Mouse (Mus musculus): Measurements from ENCODE around the gene Pomgnt2.

Pomgnt2 gene

DNA sequence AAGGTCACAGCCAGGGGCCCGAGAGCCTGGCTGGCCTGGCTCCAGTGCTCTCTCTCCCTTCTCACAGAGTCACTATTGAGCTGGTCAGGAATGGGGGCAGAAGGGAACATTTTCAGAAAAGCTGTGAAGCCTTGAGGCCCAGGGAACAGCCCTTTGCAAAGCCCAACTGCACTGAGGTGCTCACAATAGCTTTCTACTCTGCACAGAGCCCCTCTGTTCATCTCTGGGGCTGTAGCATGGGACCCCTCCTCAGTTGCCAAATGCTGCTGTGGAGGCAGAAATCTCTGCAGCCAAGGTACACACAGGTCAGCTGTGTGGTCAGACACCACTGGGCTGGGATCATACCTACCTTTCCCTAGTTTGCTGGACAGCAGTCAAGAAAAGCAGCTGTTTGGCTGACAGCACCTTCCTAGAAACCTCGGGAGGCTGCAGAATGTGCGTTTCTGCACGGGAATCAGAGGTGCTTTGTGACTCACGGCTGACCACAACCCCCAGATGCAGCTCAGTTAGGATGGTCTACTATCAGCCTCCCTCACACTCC is 27.0 kb downstream of the Pomgnt2 start:
- CTCF ChIA-PET: no interaction called here

DNA sequence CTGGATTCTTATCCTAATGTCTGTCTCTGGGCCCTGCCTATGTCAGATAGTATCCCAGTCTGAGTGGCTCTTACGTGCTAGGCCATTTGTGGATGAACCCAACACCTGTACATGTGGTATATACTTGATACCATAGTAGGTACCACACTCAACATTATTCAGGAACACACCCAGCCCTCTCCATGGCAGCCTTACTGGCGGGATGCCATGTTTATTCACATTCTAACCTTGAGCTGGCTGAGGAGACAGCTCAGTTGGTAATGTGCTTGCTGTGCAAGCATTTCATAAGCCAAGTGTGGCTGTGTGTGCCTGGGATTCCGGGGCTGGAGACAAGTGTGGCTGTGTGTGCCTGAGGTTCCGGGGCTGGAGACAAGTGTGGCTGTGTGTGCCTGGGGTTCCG is 28.7 kb downstream of the Pomgnt2 start:
- CTCF ChIA-PET: no interaction called here

- CTCF ChIA-PET: interaction anchor here (0.7 kb wide), 1 partner anchor 191 kb away, joined by 3 read pairs; no protein-coding TSS in a partner anchor
These were observed 32.0 kb downstream of the Pomgnt2 start for GRCm38 (mm10) chr9:121964941-121965340.

GRCm38 (mm10) chr9:121959966-121960635 is 36.8 kb downstream of the Pomgnt2 start:
- CTCF ChIA-PET: no interaction called here

- CTCF ChIA-PET: interaction anchor here (0.5 kb wide), 1 partner anchor 157 kb away, joined by 3 read pairs; no protein-coding TSS in a partner anchor
These were observed 44.3 kb downstream of the Pomgnt2 start for GRCm38 (mm10) chr9:121952596-121952995.

DNA sequence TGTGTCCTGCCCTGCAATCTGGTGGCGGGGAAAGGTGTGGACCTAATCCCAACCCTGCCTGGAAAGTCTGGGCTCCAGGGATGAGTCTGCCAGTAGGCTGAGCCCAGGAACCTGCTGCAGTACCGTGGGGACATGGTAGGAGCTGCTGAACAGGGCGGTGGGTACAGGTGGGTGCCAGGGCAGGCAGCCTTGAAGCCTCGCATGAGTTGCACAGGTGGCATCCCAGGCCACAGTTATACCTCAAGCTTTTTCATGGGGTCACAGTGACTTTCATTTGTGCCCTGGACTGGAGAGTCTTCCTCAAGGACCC is 45.8 kb downstream of the Pomgnt2 start:
- CTCF ChIA-PET: no interaction called here

- CTCF ChIA-PET: no interaction called here
These were observed 46.3 kb downstream of the Pomgnt2 start, which contains the start of gene Fam198a for GRCm38 (mm10) chr9:121950418-121951113. Fam198a (plus strand) TSS chr9:121950988.

GRCm38 (mm10) chr9:121948431-121948830 is 48.5 kb downstream of the Pomgnt2 start:
- CTCF ChIA-PET: interaction anchor here (1.0 kb wide), 1 partner anchor 35 kb away, joined by 3 read pairs; no protein-coding TSS in a partner anchor

DNA sequence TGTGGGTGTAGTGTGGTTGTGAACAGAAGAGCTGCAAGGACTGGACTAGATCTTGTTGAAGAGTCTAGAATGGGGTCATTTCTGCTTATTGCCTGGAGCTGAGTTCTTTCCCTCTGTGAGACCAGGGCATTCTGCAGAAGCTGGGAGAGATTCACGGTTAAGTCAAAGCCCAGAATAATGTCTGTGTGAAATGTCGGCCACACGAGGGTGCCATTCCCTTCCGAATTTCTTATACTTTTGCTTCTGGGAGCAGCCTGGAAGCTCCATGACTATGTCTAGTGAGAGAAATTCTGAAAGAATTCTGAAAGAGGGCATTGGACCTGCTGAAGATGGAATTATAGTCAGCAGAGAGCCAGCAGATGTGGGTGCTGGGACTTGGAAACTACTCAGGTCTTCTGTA is 49.1 kb downstream of the Pomgnt2 start:
- CTCF ChIA-PET: interaction anchor here (1.0 kb wide), 1 partner anchor 36 kb away, joined by 3 read pairs; no protein-coding TSS in a partner anchor

DNA sequence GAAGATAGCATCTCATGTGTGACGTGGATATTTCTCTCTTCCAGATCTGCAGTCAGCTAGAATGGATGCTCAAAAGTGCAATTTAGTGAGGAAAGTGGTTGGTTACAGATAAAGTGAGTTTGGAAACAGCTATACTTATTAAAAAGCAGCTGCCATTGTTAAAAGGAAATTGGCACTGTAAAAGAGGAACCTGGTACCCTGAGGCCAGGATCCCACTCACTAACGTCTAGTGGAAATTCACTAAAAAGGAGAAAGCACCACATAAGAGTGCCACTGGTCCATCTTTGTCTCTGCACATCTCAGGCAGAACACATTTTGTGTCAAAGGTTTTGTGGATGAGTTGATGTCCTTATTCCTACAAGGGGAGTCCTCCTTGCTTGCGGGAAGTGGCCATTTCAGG is 53.3 kb downstream of the Pomgnt2 start:
- CTCF ChIA-PET: interaction anchor here (1.4 kb wide), 1 partner anchor 37 kb away, joined by 3 read pairs; no protein-coding TSS in a partner anchor

- CTCF ChIA-PET: interaction anchor here (0.6 to 1.4 kb wide), 2 partner anchors 11 to 37 kb away, joined by 3 to 4 read pairs; no protein-coding TSS in a partner anchor
These were observed 53.9 kb downstream of the Pomgnt2 start for GRCm38 (mm10) chr9:121943005-121943404.

DNA sequence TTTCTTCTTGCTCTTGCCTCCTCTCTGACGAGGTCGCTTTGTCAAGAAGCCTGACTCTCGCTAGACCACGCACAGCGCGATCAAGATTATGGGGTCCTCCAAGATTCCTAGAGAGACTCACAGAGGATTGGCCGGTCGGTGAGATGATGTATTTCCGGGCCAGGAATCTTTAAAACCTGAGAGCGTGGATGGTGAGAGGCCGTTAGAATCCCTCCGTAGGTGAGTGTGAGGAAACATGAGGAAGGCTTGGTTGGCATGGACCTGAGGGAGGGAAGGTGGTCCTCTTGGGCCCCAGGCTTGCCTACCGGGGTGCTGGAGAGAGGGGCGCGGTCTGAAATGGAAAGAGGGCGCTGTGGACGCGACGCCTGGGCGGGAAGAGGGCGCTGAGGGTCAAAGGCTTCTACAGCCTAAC is 59.0 kb downstream of the Pomgnt2 start:
- CTCF ChIA-PET: no interaction called here

- CTCF ChIA-PET: interaction anchor here (0.8 kb wide), 1 partner anchor 212 kb away, joined by 3 read pairs; no protein-coding TSS in a partner anchor
These were observed 59.5 kb downstream of the Pomgnt2 start for GRCm38 (mm10) chr9:121937451-121937864.

DNA sequence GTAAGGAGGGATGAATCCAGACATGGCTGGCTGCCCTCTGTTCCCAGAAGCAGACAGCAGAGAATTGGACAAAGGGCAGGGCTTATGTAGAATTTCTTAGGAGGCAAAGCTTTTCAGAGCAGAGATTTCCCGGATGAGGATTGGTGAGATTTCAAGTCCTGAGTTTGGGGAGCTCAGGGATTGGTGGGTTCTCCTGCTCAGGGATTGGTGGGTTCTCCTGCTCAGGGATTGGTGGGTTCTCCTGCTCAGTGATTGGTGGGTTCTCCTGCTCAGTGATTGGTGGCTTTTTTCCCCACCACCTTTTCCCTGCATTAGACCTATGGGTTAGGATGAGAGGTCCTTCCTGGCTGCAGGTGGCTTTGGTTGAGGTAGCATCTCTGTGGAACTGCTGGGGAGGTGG is 60.0 kb downstream of the Pomgnt2 start:
- CTCF ChIA-PET: interaction anchor here (0.8 kb wide), 1 partner anchor 211 kb away, joined by 3 read pairs; no protein-coding TSS in a partner anchor

DNA sequence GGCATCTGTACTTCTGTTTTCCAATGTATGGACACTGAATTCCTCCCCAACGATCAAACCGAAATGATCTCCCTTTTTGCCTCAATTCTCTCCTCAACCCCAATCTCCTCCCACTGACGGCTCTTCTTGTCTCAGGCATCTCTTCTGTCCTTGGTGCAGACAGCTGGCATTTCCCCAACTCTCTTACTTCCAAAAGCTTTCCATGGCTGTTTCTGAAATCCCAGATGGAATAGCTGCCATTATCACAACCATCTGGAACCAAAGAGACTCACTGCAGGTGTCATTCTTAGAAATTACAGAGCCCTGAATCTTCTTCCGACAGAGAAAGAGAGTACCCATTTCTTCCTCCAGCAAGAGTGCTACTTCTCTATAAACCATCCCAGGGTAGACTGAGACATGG is 62.1 kb downstream of the Pomgnt2 start:
- CTCF ChIA-PET: no interaction called here

All from spleen, embryonic (tissue).